Mouse (Mus musculus): ENCODE measurements around the gene Bcl6. TPM values are rescaled to one million over a fixed set of nuclear protein-coding genes. Genes with fewer than 3 reads are reported as not detected.

Gene Bcl6
- polyA plus RNA-seq, 1 experiment from 2014 or later = 0.84 TPM

GRCm38 (mm10) chr16:24012066-24012465 is 23.4 kb upstream of the Bcl6 start:
- H3K4me3 ChIP-seq (replicated peaks) = no peak overlapping the region
- H3K4me2 ChIP-seq = no peak overlapping the region
- no peaks in the 10 kb centered on the region for H3K27me3 ChIP-seq (replicated peaks)
- no peak overlapping the region for H3K27ac ChIP-seq (replicated peaks)
- ATAC-seq (ENCODE audit: low FRiP score) = no peak
- H3K9me3 ChIP-seq (replicated peaks) = no peaks in the 10 kb centered on the region
- WGBS = 62% methylated on average over 3 of the region's 3 CpGs
- peaks cover 3% of the 10 kb centered on the region; the same call in 1 of the 2 replicates for H3K4me1 ChIP-seq
- no peaks in the 10 kb centered on the region for H3K36me3 ChIP-seq
- H3K9ac ChIP-seq (replicated peaks) = no peak overlapping the region

GRCm38 (mm10) chr16:24011306-24011705 is 22.7 kb upstream of the Bcl6 start:
- Histone ChIP-seq H3K4me1 (peaks cover 3% of the 10 kb centered on the region; the same call in 1 of the 2 replicates), H3K27me3 (replicated peaks) (no peaks in the 10 kb centered on the region), H3K27ac (replicated peaks) (no peak overlapping the region), H3K4me3 (replicated peaks) (no peak overlapping the region), H3K36me3 (no peaks in the 10 kb centered on the region), H3K4me2 (no peak overlapping the region), H3K9ac (replicated peaks) (no peak overlapping the region), H3K9me3 (replicated peaks) (no peaks in the 10 kb centered on the region)
- WGBS = 65% methylated on average over 3 of the region's 3 CpGs
- no peak for ATAC-seq (ENCODE audit: low FRiP score)

GRCm38 (mm10) chr16:24009891-24010290 is 21.2 kb upstream of the Bcl6 start:
- H3K4me1 ChIP-seq = no peaks in the 10 kb centered on the region
- no peaks in the 10 kb centered on the region for H3K36me3 ChIP-seq
- H3K9ac ChIP-seq (replicated peaks) = no peak overlapping the region
- 91% methylated on average over 2 of the region's 2 CpGs for WGBS
- H3K9me3 ChIP-seq (replicated peaks) = no peaks in the 10 kb centered on the region
- no peak overlapping the region for H3K4me2 ChIP-seq
- H3K27me3 ChIP-seq (replicated peaks) = no peaks in the 10 kb centered on the region
- H3K4me3 ChIP-seq (replicated peaks) = no peak overlapping the region
- no peak overlapping the region for H3K27ac ChIP-seq (replicated peaks)
- ATAC-seq (ENCODE audit: low FRiP score) = no peak

GRCm38 (mm10) chr16:24005928-24006327 is 17.3 kb upstream of the Bcl6 start:
- H3K4me3 ChIP-seq (replicated peaks) = no peak overlapping the region
- H3K9ac ChIP-seq (replicated peaks) = no peak overlapping the region
- H3K4me1 ChIP-seq = no peaks in the 10 kb centered on the region
- no peaks in the 10 kb centered on the region for H3K27me3 ChIP-seq (replicated peaks)
- H3K27ac ChIP-seq (replicated peaks) = no peak overlapping the region
- H3K4me2 ChIP-seq = no peak overlapping the region
- no peak for ATAC-seq (ENCODE audit: low FRiP score)
- 77% methylated on average over 8 of the region's 8 CpGs for WGBS
- no peaks in the 10 kb centered on the region for H3K9me3 ChIP-seq (replicated peaks)
- no peaks in the 10 kb centered on the region for H3K36me3 ChIP-seq

- Histone ChIP-seq H3K9ac (replicated peaks) (no peak overlapping the region), H3K36me3 (no peaks in the 10 kb centered on the region), H3K27me3 (replicated peaks) (no peaks in the 10 kb centered on the region), H3K4me1 (0 out of 2 replicates have a peak, but pooled peaks cover 3% of the 10 kb centered on the region), H3K4me3 (replicated peaks) (no peak overlapping the region), H3K4me2 (no peak overlapping the region), H3K27ac (replicated peaks) (no peak overlapping the region), H3K9me3 (replicated peaks) (no peaks in the 10 kb centered on the region)
- no peak for ATAC-seq (ENCODE audit: low FRiP score)
- WGBS = 88% methylated on average over 6 of the region's 6 CpGs
These were observed 9.3 kb upstream of the Bcl6 start for GRCm38 (mm10) chr16:23997912-23998311.

- H3K9me3 ChIP-seq (replicated peaks) = no peaks in the 10 kb centered on the region
- no peaks in the 10 kb centered on the region for H3K27me3 ChIP-seq (replicated peaks)
- WGBS = 89% methylated on average over 3 of the region's 3 CpGs
- H3K4me3 ChIP-seq (replicated peaks) = no peak overlapping the region
- H3K27ac ChIP-seq (replicated peaks) = no peak overlapping the region
- H3K4me1 ChIP-seq = 0 out of 2 replicates have a peak, but pooled peaks cover 3% of the 10 kb centered on the region
- H3K36me3 ChIP-seq = no peaks in the 10 kb centered on the region
- no peak overlapping the region for H3K4me2 ChIP-seq
- no peak for ATAC-seq (ENCODE audit: low FRiP score)
- no peak overlapping the region for H3K9ac ChIP-seq (replicated peaks)
These were observed 8.6 kb upstream of the Bcl6 start for GRCm38 (mm10) chr16:23997228-23997627.

GRCm38 (mm10) chr16:23996342-23996741 is 7.7 kb upstream of the Bcl6 start:
- ATAC-seq (ENCODE audit: low FRiP score) = no peak
- no peaks in the 10 kb centered on the region for H3K36me3 ChIP-seq
- no peak overlapping the region for H3K4me3 ChIP-seq (replicated peaks)
- H3K4me2 ChIP-seq = no peak overlapping the region
- H3K9me3 ChIP-seq (replicated peaks) = no peaks in the 10 kb centered on the region
- no peaks in the 10 kb centered on the region for H3K27me3 ChIP-seq (replicated peaks)
- no peak overlapping the region for H3K9ac ChIP-seq (replicated peaks)
- H3K4me1 ChIP-seq = 0 out of 2 replicates have a peak, but pooled peaks cover 4% of the 10 kb centered on the region
- 89% methylated on average over 7 of the region's 7 CpGs for whole genome bisulfite sequencing
- H3K27ac ChIP-seq (replicated peaks) = no peak overlapping the region

GRCm38 (mm10) chr16:23993351-23994321 is 5.0 kb upstream of the Bcl6 start:
- H3K27ac ChIP-seq (replicated peaks) = no peak overlapping the region
- H3K36me3 ChIP-seq = no peaks in the 10 kb centered on the region
- 59% methylated on average over 17 of the region's 17 CpGs for WGBS
- H3K4me2 ChIP-seq = no peak overlapping the region
- no peaks in the 10 kb centered on the region for H3K27me3 ChIP-seq (replicated peaks)
- no peak overlapping the region for H3K9ac ChIP-seq (replicated peaks)
- peaks cover 23% of the 10 kb centered on the region for H3K4me1 ChIP-seq
- no peak for ATAC-seq (ENCODE audit: low FRiP score)
- no peak overlapping the region for H3K4me3 ChIP-seq (replicated peaks)
- no peaks in the 10 kb centered on the region for H3K9me3 ChIP-seq (replicated peaks)

GRCm38 (mm10) chr16:23991846-23992580 is 3.4 kb upstream of the Bcl6 start:
- no peak overlapping the region for H3K27ac ChIP-seq (replicated peaks)
- H3K4me1 ChIP-seq = peaks cover 29% of the 10 kb centered on the region
- no peaks in the 10 kb centered on the region for H3K9me3 ChIP-seq (replicated peaks)
- no peaks in the 10 kb centered on the region for H3K27me3 ChIP-seq (replicated peaks)
- no peak overlapping the region for H3K4me2 ChIP-seq
- 92% methylated on average over 14 of the region's 14 CpGs for WGBS
- ATAC-seq (ENCODE audit: low FRiP score) = no peak
- no peak overlapping the region for H3K9ac ChIP-seq (replicated peaks)
- H3K4me3 ChIP-seq (replicated peaks) = no peak overlapping the region
- H3K36me3 ChIP-seq = no peaks in the 10 kb centered on the region

- H3K36me3 ChIP-seq = no peaks in the 10 kb centered on the region
- no peaks in the 10 kb centered on the region for H3K27me3 ChIP-seq (replicated peaks)
- no peaks in the 10 kb centered on the region for H3K9me3 ChIP-seq (replicated peaks)
- no peak overlapping the region for H3K9ac ChIP-seq (replicated peaks)
- peaks cover 34% of the 10 kb centered on the region for H3K4me1 ChIP-seq
- 1% methylated on average over 4 of the region's 4 CpGs for WGBS
- no peak for ATAC-seq (ENCODE audit: low FRiP score)
- H3K4me3 ChIP-seq (replicated peaks) = no peak overlapping the region
- H3K27ac ChIP-seq (replicated peaks) = no peak overlapping the region
- H3K4me2 ChIP-seq = peak overlapping the region; percentile 94; the same call in 1 of the 2 replicates
These were observed 2.5 kb upstream of the Bcl6 start for GRCm38 (mm10) chr16:23991170-23991569.

GRCm38 (mm10) chr16:23990161-23990970 is 1.7 kb upstream of the Bcl6 start:
- no peak for ATAC-seq (ENCODE audit: low FRiP score)
- 36% methylated on average over 11 of the region's 11 CpGs for WGBS
- H3K9me3 ChIP-seq (replicated peaks) = no peaks in the 10 kb centered on the region
- peak overlapping the region; percentile 94 for H3K4me2 ChIP-seq
- H3K9ac ChIP-seq (replicated peaks) = peak overlapping the region; percentile 89
- H3K27me3 ChIP-seq (replicated peaks) = no peaks in the 10 kb centered on the region
- peaks cover 38% of the 10 kb centered on the region for H3K4me1 ChIP-seq
- peak overlapping the region; percentile 100 for H3K27ac ChIP-seq (replicated peaks)
- no peaks in the 10 kb centered on the region for H3K36me3 ChIP-seq
- H3K4me3 ChIP-seq (replicated peaks) = peak overlapping the region; percentile 70
